Mouse (Mus musculus): ENCODE measurements around the gene B230104I21Rik. TPM values are rescaled to one million over a fixed set of nuclear protein-coding genes. Genes with fewer than 3 reads are reported as not detected.
A peak's percentile ranks its signal among the peaks of the same experiment; 100 is the strongest.

Gene B230104I21Rik
- polyA plus RNA-seq, 1 experiment from 2014 or later, result not detected

- no peak for ATAC-seq
- Histone ChIP-seq H3K27ac (ENCODE audit: low read depth, low read length) (no peak overlapping the region), H3K9me3 (ENCODE audit: control insufficient read depth) (no peaks in the 10 kb centered on the region), H3K4me2 (replicated peaks; ENCODE audit: low read depth) (no peak overlapping the region), H3K27me3 (replicated peaks; ENCODE audit: control insufficient read depth, insufficient read depth, low read length) (no peaks in the 10 kb centered on the region), H3K36me3 (ENCODE audit: control insufficient read depth, insufficient read depth) (peaks cover 32% of the 10 kb centered on the region), H3K9ac (ENCODE audit: low read depth, low read length) (no peak overlapping the region), H3K4me3 (ENCODE audit: low read depth, low read length) (no peak overlapping the region), H3K4me1 (replicated peaks; ENCODE audit: control insufficient read depth, insufficient read depth, low read length) (no peaks in the 10 kb centered on the region)
- 52% methylated on average over 10 of the region's 10 CpGs for WGBS
- TF ChIP-seq CTCF (IDR thresholded peaks at IDR 0.05; ENCODE audit: low read depth), result no peak
These were observed 723 bp downstream of the B230104I21Rik start for GRCm38 (mm10) chr4:154336650-154337049.

DNA sequence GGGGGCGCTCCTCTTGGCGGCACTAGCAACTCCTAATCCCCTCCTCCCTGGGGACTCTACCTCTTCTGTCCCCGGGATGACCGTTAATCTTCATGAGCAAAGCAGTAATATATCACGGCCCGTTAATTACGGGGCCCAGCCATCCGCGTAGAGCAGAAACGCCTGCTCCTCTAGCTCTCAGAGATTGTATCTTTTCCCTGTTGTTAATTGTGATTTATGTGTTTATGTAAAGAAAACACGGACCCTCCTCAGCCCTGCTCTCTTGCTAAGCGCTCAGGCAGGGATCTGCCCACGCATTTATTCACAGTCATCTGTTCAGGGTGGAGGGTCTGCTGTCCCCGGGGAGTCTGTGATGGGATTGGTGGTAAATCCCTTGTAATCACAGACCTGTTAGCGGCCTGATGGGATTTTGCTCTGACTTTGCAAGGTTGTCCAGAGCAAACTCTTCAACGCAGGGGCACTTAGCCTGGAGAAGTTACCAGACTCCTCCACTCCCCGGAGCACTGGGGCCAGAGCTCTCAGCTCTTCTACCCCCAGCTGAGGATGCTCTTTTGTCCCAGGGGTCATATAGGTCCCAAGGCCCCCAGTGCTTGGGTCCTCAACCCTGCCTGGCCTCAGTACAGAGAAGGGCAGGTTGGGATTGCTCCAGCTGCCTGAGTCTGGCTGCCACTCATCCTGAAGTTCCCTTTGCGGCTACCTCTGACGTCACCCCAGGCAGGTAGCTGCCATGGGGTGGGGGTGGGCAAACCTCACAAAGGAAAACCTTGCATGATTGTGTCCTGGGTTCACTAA lies 11.0 kb downstream of the B230104I21Rik start:
- Histone ChIP-seq H3K36me3 (ENCODE audit: control insufficient read depth, insufficient read depth) (peaks cover 38% of the 10 kb centered on the region; the same call in 1 of the 2 replicates), H3K27ac (ENCODE audit: low read depth, low read length) (no peak overlapping the region), H3K4me3 (ENCODE audit: low read depth, low read length) (no peak overlapping the region), H3K9ac (ENCODE audit: low read depth, low read length) (no peak overlapping the region), H3K27me3 (replicated peaks; ENCODE audit: control insufficient read depth, insufficient read depth, low read length) (no peaks in the 10 kb centered on the region), H3K4me2 (replicated peaks; ENCODE audit: low read depth) (no peak overlapping the region), H3K9me3 (ENCODE audit: control insufficient read depth) (no peaks in the 10 kb centered on the region), H3K4me1 (replicated peaks; ENCODE audit: control insufficient read depth, insufficient read depth, low read length) (no peaks in the 10 kb centered on the region)
- 47% methylated on average over 19 of the region's 19 CpGs for whole genome bisulfite sequencing
- ATAC-seq, result no peak
- no peak for TF ChIP-seq CTCF (IDR thresholded peaks at IDR 0.05; ENCODE audit: low read depth)

DNA sequence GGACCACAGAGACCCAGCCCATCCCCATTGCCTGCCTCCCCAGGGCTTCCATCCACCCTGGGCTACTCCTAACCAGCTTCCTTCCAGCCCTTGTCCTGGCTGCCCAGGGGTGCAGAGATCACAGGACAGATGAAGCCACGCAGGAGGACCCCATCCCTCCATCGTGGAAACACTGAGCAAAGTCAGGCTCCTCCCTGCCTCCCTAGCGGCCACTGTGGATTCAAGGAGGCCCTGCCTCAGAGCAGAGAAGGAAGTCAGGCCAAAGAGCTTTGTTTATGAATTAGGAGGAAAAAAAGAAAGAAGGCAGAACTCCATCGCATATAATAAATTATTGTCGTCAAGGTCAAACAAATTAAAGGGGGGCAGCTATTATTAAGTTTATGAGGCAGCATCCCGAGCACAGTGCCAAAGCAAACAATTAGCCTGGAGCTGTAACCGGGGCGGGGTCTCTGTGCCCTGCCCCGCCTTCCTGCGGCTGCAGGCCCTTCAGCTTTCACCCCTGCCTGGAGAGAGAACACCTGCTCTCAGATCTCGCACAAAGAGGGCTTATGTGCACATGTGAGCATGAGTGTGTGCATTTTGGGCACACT lies 12.4 kb downstream of the B230104I21Rik start:
- peak; percentile 34; the same call in 1 of the 2 replicates for ATAC-seq
- no peak overlapping the region for H3K27ac ChIP-seq (ENCODE audit: low read depth, low read length)
- no peaks in the 10 kb centered on the region for H3K27me3 ChIP-seq (replicated peaks; ENCODE audit: control insufficient read depth, insufficient read depth, low read length)
- H3K4me3 ChIP-seq (ENCODE audit: low read depth, low read length), result no peak overlapping the region
- no peak overlapping the region for H3K4me2 ChIP-seq (replicated peaks; ENCODE audit: low read depth)
- H3K36me3 ChIP-seq (ENCODE audit: control insufficient read depth, insufficient read depth), result peaks cover 29% of the 10 kb centered on the region; the same call in 1 of the 2 replicates
- no peaks in the 10 kb centered on the region for H3K9me3 ChIP-seq (ENCODE audit: control insufficient read depth)
- 9% methylated on average over 11 of the region's 11 CpGs for WGBS
- H3K9ac ChIP-seq (ENCODE audit: low read depth, low read length), result no peak overlapping the region
- TF ChIP-seq CTCF (IDR thresholded peaks at IDR 0.05; ENCODE audit: low read depth), result peak; percentile 43
- no peaks in the 10 kb centered on the region for H3K4me1 ChIP-seq (replicated peaks; ENCODE audit: control insufficient read depth, insufficient read depth, low read length)

DNA sequence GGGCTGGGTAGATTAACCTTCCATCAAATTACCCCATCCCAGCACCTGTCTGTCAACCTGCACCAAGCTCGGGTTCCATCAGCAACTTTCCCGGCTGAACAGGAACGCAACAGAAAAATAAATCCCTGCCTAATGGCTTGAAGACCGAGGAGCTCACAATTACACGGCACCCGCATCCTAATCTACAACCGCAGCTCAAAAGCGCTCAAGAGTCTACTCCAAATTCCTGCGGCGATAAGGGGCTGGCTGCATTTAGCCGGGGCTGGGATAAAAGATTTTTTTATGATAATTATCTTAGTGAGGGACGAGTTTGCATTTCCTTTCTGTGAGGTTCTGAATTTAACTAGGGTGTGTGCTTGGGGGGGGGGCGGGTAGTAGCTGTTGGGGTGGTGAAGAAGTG lies 16.3 kb downstream of the B230104I21Rik start:
- H3K27me3 ChIP-seq (replicated peaks; ENCODE audit: control insufficient read depth, insufficient read depth, low read length), result no peaks in the 10 kb centered on the region

DNA sequence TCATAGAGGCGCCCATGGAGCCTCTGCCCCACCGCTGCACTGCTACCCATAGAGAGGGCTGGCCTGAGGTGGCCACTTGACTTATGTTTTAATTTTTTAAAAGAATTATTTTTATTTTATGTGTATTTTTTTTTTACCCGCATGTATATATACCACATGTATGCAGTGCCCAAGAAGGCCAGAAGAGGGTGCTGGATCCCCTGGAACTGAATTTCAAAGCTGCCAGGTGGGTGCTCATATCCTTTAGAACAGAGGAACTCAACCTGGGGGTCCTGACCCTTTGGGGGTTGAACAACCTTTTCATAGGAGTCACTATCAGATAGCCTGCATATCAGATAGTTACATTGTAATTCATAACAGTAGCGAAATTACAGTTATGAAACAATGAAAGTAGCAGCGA lies 19.5 kb downstream of the B230104I21Rik start:
- Histone ChIP-seq H3K36me3 (ENCODE audit: control insufficient read depth, insufficient read depth) (peaks cover 9% of the 10 kb centered on the region; the same call in 1 of the 2 replicates), H3K9ac (ENCODE audit: low read depth, low read length) (no peak overlapping the region), H3K9me3 (ENCODE audit: control insufficient read depth) (no peaks in the 10 kb centered on the region), H3K4me3 (ENCODE audit: low read depth, low read length) (no peak overlapping the region), H3K4me1 (replicated peaks; ENCODE audit: control insufficient read depth, insufficient read depth, low read length) (peaks cover 4% of the 10 kb centered on the region), H3K4me2 (replicated peaks; ENCODE audit: low read depth) (no peak overlapping the region), H3K27me3 (replicated peaks; ENCODE audit: control insufficient read depth, insufficient read depth, low read length) (no peaks in the 10 kb centered on the region), H3K27ac (ENCODE audit: low read depth, low read length) (no peak overlapping the region)
- WGBS, result 96% methylated on average over 5 of the region's 5 CpGs
- ATAC-seq, result no peak
- TF ChIP-seq CTCF (IDR thresholded peaks at IDR 0.05; ENCODE audit: low read depth), result peak; percentile 60

More for the DNA sequence above, 16.3 kb downstream of the B230104I21Rik start:
- no peaks in the 10 kb centered on the region for H3K4me1 ChIP-seq (replicated peaks; ENCODE audit: control insufficient read depth, insufficient read depth, low read length)
- H3K4me2 ChIP-seq (replicated peaks; ENCODE audit: low read depth), result no peak overlapping the region
- WGBS, result 65% methylated on average over 13 of the region's 13 CpGs
- no peak overlapping the region for H3K27ac ChIP-seq (ENCODE audit: low read depth, low read length)
- no peak for ATAC-seq
- no peaks in the 10 kb centered on the region for H3K9me3 ChIP-seq (ENCODE audit: control insufficient read depth)
- H3K4me3 ChIP-seq (ENCODE audit: low read depth, low read length), result no peak overlapping the region
- no peak overlapping the region for H3K9ac ChIP-seq (ENCODE audit: low read depth, low read length)
- no peak for TF ChIP-seq CTCF (IDR thresholded peaks at IDR 0.05; ENCODE audit: low read depth)
- peaks cover 17% of the 10 kb centered on the region; the same call in 1 of the 2 replicates for H3K36me3 ChIP-seq (ENCODE audit: control insufficient read depth, insufficient read depth)

GRCm38 (mm10) chr4:154358370-154358769 lies 22.4 kb downstream of the B230104I21Rik start:
- no peaks in the 10 kb centered on the region for H3K9me3 ChIP-seq (ENCODE audit: control insufficient read depth)
- H3K27me3 ChIP-seq (replicated peaks; ENCODE audit: control insufficient read depth, insufficient read depth, low read length), result no peaks in the 10 kb centered on the region
- 0 out of 2 replicates have a peak, but pooled peaks have one; percentile 2 for TF ChIP-seq CTCF (IDR thresholded peaks at IDR 0.05; ENCODE audit: low read depth)
- WGBS, result 39% methylated on average over 5 of the region's 5 CpGs
- peaks cover 4% of the 10 kb centered on the region for H3K4me1 ChIP-seq (replicated peaks; ENCODE audit: control insufficient read depth, insufficient read depth, low read length)
- H3K36me3 ChIP-seq (ENCODE audit: control insufficient read depth, insufficient read depth), result peaks cover 3% of the 10 kb centered on the region; the same call in 1 of the 2 replicates
- no peak overlapping the region for H3K4me3 ChIP-seq (ENCODE audit: low read depth, low read length)
- peak overlapping the region; percentile 87 for H3K27ac ChIP-seq (ENCODE audit: low read depth, low read length)
- peak overlapping the region; percentile 52 for H3K4me2 ChIP-seq (replicated peaks; ENCODE audit: low read depth)
- ATAC-seq, result peak; percentile 79
- peak overlapping the region; percentile 26; the same call in 1 of the 2 replicates for H3K9ac ChIP-seq (ENCODE audit: low read depth, low read length)
